Mouse (Mus musculus): Measurements from ENCODE around the gene Eps15.

GRCm38 (mm10) chr4:109251605-109252004 lies 28.5 kb upstream of the Eps15 start:
- TF ChIP-seq EP300 (IDR thresholded peaks at IDR 0.05; ENCODE audit: low read depth) (no peak), CTCF (IDR thresholded peaks at IDR 0.05; ENCODE audit: low read depth) (peak; percentile 81)

Measured in liver, postnatal 0 days (tissue).